Mouse (Mus musculus): ENCODE results near the gene Col11a2.

DNA sequence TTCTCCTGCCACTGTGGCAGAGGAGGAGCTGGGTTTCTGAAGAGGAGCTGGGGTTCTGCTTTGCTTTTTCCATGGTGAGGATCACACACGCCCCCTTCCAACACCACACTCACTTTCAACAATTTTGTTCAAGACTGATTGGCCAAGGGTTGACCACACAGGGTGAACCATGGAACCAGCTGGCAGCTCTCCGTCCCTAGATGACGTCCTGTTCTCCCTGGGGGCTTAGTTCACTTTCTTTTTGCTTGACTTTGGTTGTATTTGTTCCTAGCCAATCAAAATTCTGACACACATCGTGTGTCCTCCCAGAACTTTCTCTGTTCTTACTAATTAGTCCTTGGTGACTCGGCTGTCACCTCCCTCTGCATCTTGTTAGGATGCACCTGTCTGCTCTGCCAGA is 58.0 kb downstream of the Col11a2 start:
- TF ChIP-seq POLR2A (IDR thresholded peaks at IDR 0.05; ENCODE audit: low read depth, low read length): no peak
- no peak for TF ChIP-seq CTCF (conservative IDR thresholded peaks at IDR 0.05; ENCODE audit: insufficient read depth, insufficient read length, low read depth, low read length)
